Mouse (Mus musculus) liver, adult (tissue): ENCODE results near the gene Baiap2.

Source experiments
- GATA4 ChIP-seq: IDR thresholded peaks from 2 replicates; pipeline ENCODE4 v1.6.1; 2014; ENCODE audit warnings: mild to moderate bottlenecking, low read length; ENCODE audit not compliant: insufficient replicate concordance

The Baiap2 gene

DNA sequence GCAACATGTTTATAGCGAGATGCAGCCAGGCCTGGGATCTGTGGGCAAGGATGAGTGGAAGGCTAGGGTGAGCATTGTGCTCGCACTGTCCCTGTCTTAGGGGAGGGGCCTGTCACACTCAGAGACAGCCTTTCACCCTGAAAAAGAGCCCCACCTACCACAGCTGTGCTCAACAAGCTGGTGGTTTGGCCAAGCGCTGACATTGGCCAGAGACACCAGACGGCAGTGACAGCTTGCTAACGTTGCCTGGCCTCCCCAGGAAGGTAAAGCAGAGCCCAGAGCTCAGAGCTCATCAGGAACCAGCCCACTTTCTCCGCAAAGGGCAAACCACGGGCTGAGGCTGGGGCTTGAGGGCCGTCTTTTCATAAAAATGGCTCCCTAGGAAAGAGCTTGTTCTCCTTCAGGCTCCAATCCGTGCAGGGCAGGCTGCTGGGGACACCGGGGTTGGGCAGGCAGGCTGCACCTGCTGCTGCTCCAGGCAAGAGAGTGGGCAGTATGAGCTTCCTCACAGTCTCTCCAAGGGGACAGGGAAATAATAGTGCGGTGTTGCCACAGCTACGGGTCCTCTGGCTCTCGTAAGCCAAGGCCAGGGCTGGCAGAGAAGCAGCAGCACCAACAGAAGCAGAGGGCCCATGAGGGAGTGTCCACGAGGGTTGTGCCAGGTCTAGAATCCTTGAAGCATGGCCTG lies 108.7 kb downstream of the Baiap2 start:
- TF ChIP-seq GATA4: no peak

DNA sequence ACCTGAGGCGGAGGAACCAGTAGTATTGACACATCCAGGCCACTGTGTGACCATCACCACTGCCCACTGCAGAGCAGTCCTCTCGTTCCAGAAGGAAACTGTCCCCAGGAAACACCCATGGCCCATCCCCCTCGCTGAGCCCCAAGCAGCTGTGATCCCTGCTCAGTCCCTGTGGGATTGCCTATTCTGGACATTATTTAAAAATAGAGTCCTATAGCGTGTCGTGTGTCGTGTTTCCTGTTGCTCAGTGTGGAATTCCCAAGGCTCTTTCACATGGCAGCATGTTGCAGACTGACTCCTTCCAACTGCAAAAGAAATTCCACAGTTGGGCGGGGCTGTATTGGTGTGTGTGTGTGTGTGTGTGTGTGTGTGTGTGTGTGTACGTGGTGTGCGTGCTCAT lies 109.7 kb downstream of the Baiap2 start:
- no peak for TF ChIP-seq GATA4

DNA sequence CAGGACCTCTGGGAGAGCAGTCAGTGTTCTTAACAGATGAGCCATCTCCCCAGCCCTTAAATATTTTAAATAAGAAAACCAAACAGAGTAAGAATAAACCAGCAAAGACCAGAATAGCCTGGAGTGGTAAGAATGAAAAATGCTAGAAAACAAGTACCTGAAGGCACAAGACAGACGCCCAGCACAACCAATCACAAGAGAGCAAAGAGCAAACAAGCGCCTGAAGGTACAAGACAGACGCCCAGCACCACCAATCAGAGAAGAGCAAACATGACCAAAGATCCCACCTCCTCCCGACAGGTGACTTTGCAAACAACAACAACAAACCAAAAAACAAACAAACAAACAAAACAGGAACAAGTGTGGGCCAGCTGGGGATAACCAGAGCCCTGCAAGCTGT lies 111.3 kb downstream of the Baiap2 start:
- no peak for TF ChIP-seq GATA4

DNA sequence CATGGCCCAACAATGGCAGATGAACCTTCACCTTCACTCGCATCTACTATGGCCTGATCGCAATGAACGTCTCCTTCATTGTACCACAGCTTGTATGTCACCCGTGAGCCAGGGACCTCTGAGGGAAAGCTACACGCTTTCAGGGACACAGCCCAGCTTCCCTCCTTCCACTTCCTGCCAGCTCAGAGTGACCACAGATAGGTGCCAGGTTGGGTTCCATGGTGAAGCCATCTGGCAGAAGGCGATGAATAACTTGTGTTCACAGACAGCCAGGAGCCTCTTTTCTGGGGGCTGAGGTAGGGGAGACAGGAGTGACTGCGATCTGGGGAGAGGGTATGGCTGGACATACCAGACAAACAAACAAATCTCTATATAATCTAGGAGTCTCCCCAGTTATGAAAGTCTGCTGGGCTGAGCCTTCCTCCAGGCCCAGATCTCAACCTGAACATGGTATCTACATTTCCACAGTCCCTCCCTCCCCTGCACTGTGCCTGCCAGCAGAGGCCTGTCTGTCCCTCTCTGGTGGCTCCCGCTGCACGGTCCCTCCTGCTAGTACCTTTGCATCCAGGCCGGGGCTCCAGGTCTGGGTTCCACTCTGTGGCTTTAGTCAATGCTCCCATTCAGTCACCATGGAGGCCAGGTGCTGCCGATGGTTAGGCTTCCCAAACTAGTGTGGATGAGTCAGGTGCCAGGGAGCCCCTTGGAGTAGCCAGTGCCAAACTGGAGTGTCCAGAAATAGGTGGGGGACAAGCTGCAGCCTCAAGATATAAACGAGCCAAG lies 113.6 kb downstream of the Baiap2 start:
- no peak for TF ChIP-seq GATA4
